Mouse (Mus musculus) gastrocnemius, postnatal 25 days (tissue): ENCODE results near the gene Vdac1. TPM values are rescaled to one million over a fixed set of nuclear protein-coding genes. Genes with fewer than 3 reads are reported as not detected.
"Not testable (repeated sequence)": the region's sequence is repeated elsewhere in the genome, so short reads cannot be mapped to it uniquely, and the experiment has no call there.

Source experiments
- DNase-seq: peaks from one replicate; pipeline ENCODE4 v3.0.0; 2022
- total RNA-seq, 2 experiments: library from RNA; stranded (reverse); gene quantifications; 1 replicate in 1 of 2; 2 replicates in 1 of 2; pipeline ENCODE4 v1.2.3; 2021

Vdac1 gene
- total RNA-seq, 2 experiments from 2014 or later = 1,373 to 1,455 TPM

DNA sequence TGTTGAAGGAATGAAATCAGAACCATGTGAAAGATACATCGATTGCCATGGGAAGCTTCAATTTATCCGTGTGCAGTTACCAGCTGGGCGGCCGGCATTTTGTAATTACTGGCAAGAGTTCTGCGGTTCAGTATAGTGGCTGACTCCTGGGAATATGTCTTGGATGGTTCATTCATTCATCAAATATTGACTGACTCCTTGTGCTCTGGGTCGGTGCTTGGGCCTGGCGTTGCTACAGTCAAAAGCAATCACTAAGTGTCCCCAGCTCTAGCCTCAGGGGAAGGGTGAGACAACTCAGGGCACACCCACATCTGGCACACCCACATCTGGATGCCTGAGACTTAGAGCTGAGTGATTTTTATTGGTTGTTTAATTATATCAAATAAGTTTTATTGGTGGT, 13.2 kb downstream of the Vdac1 start:
- peak; percentile 29 for DNase-seq

DNA sequence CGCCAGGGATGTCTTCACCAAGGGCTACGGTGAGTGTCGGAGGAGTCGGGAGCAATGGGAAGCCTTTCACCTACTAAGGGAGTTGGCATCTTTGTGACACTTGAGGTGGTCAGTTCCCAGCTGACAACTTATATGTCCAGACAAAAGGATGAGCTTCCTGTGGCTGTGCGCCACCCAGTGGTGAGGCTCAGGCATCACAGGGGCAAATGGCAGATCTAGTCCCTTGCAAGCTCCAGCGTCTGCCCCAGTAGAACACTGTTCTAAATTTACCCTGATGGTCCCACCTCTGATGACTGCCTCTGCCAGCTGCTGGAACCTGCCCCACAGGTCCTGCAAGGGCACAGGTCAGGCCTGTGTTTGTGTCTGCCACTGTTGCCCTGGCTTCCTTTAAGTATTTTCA, 13.7 kb downstream of the Vdac1 start:
- DNase-seq = peak; percentile 82

DNA sequence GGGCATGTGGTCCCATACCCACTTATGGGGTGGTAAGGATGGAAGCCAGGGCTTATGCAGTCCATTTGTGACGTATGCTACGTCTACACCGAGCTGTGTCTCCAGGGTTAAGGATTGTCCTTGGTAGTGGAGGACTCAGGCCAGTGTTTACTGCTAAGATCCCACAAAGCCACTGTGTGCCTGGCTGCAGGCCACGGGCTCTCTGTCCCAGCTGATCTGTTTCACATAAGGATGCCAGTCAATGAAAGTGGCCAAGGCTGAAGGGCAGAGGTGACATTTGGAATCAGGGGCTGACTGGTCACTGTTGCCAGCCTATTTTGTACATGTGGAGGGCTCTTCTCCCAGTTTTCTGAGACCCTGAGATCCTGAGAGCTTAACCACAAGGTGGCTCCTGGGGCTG, 16.9 kb downstream of the Vdac1 start:
- peak; percentile 73 for DNase-seq

DNA sequence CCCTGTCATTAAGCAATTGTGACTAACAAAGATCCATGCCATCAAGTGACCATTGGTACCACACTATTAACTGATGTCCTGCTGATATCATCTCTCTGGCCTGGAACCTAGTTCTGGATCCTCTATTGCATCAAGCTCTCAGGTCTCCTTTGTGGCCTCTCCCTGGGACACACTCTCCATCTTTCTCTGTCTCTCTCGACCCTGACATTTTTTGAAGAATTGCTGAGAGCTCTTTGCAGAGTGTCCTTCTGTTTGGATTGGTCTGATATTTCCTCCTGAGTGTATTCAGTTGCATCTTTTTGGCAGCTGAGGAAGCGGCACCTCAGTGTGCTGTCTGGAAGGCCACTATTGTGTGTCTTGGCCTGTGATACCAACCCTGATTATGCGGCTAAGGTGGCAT, 18.6 kb downstream of the Vdac1 start:
- no peak for DNase-seq

DNA sequence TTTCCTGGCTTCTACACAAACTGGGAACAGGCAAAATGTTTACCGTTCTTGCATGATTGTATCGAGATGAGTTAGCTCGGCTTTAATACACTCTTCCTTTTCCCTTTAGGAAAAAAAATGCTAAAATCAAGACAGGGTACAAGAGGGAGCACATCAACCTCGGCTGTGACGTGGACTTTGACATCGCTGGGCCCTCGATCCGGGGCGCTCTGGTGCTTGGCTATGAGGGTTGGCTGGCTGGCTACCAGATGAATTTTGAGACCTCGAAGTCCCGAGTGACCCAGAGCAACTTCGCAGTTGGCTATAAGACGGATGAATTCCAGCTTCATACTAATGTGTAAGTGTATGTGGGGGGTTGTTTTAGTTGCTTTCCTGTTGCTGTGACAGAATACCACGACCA, 23.1 kb downstream of the Vdac1 start:
- DNase-seq = peak; percentile 14

DNA sequence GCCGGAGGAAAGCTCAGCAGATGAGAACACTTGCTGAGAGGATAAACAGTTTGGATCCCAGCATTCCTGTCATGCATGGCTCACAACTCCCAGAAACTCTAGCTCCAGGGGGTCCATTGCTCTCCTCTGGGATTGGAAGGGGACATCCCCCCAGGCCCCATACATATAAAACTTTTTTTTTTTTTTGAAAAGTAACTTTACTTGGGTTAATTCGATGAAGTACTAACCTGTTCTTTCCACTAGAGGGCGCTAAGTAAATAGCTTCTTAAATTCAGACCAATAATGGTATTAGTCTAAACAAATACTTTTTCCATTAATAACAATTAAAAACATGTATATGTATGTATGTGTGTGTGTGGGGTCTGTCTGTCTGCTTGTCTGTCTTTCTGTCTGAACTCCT, 24.0 kb downstream of the Vdac1 start:
- no peak for DNase-seq

DNA sequence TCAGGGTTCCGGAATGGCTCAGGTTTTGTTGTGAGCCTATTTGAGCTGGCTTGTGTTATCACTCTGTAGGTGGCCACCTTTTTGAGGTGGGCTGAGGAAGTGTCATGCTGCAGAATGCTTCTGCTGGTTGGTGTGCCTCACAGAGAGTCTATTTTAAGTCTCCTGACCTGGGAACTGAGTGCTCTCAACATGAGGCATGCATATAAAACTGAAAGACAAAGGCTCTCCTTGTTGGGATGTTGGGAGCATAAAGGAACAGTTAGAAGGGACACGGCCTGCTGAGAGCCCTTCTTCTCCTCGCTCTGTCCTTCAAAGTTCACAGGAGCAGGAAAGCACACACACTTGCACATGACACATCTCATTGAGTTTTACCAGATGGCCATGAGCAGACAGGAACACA, 26.2 kb downstream of the Vdac1 start:
- no peak for DNase-seq

DNA sequence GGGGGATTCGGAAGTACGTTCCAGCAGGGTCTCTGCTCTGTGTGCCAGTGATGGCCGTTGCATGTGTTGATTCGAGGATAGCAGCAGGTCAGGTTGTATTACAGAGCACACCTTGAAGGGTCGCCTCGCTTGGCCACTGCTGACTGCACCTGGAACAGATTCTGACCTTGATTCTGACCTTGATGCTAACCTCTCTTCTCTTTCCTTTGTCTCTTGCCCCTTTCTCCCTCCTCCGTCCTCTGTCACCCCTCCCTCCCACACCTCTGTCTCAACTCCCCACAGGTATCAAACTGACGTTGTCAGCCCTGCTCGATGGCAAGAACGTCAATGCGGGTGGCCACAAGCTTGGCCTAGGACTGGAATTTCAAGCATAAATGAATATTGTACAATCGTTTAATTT, 27.5 kb downstream of the Vdac1 start:
- DNase-seq = no peak

DNA sequence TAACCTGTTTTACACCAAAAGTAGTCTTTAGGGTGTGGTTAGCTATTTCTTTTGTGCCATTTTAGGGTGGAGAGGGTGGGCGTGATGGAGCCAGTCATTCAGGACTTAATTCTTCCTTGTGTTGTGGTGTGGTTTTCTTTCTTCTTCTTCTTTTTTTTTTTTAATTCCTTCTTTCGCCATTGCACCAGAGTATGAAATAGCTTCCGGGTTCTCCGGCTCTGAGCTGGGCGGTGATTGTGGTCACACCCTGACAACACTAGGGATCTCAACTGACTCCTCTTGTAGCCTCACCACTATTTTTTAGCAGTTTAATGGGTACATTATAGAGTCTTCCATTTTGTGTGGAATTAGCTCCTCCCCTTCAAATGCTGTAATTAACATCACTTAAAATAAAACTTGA, 28.3 kb downstream of the Vdac1 start:
- not testable (repeated sequence) for DNase-seq

DNA sequence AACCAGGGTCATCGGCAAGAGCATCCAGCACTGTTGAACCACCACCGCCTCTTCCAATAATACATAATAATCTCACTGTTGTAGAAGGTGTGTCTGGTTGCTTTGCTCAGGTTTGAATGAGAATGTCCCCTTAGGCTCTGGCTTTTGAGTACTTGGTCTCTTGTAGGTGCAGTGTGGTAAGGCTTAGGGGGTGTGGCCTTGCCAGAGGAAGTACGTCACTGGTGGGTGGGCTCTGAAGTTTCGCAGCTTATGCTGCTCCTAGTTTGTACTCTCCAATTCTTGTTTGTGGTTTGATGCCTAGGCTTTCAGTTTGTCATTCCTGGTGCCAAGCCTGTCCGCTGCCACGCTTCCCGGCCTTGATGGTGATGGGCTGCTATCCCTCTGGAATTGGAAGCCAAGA, 29.3 kb downstream of the Vdac1 start:
- DNase-seq = no peak

DNA sequence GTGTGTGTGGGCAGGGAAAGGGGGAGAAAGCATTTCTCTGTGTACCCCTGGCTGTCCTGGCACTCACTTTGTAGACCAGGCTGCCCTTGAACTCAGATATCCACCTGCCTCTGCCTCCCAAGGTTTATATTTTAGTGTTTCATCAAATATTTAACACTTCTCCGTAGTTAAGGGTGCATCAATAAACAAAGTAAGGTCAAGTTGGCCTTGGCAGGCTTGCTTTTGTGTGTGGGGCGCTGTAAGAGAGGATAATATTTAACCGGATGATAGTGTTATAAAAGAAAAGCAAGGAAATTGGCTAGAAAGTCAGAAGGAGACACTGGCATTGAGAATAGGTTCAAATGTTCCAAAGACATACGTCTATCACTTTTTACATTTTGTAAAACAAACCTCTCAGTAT, 33.8 kb downstream of the Vdac1 start:
- DNase-seq = no peak

DNA sequence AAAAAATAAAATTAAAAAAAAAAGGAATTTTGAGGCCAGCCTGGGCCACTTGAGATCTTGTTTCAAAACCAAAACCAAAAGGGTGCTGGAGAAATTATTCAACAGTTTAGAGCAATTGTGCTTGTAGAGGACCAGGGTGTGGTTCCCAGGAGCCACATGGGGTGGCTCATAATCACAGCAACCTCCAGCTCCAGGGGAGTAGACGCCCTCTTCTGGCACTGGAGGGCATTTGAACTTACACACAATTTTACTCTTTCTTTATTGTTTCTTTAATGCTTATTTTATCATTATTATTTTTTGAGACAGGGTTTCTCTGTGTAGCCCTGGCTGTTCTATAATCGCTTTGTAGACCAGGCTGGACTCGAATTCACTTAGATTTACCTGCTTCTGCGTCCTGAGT, 34.7 kb downstream of the Vdac1 start:
- no peak for DNase-seq

DNA sequence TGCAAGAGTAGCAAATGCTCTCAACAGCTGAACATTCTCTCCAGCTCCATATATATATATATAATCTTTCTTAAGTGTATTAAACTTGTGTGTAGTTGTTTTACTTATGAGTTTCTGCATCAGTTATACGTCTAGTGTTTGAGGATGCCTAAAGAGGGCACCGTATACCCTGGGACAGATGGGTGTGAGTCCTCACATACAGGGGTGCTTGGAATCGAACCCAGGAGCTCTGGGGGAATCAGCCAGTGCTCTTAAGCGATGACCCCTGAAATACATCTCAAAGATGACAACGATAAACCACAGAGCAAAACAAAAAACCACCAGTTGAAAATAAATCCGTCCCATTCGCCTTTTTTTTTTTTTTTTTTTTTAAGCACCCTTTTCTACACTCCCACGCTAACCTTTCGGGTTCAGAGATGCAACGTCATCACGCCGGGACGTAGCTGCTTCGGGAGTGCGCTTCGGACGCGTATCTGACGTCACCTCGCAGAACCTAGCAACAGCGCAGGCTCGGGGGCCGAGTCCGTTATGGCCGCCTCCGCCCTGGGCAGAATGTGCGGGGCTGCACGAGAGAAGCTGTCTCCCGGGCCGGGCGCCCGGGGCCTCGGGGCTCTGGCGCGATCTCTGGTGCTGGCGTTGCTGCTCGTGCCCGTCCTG, 35.4 kb downstream of the Vdac1 start, which contains the start of gene 9530068E07Rik:
9530068E07Rik (plus strand) TSS at position 489 of the 657 bp plus-strand sequence.
- DNase-seq = peak; percentile 89

DNA sequence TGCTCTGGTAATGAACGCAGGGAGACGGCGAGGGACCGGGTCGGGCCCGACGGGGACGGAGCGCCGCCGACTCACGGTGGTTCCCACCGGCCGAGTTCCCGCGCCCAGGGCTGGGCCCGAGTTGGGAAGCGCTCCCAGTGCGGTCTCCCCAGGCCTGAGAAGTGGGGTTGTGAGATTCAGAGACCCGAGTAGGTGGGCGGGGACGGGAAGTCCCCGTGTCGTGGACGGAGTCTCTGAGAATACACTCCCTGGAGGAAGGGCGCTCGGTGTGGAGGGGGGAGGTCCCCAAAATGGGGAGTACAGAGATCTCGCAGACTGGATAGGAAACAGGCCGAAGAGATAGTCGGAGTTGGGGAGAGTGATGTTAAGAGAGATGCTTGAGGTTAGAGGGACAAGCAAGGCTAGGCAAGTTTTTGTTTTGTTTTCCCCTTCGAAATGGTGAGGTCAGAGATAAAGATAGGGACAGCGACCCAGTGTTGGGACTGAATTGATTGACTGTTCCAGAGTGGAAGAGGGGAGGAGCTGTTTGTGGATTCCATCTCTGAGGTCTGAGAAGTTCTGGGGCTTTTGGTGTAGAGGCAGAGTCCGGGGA, 36.0 kb downstream of the Vdac1 start:
- no peak for DNase-seq

DNA sequence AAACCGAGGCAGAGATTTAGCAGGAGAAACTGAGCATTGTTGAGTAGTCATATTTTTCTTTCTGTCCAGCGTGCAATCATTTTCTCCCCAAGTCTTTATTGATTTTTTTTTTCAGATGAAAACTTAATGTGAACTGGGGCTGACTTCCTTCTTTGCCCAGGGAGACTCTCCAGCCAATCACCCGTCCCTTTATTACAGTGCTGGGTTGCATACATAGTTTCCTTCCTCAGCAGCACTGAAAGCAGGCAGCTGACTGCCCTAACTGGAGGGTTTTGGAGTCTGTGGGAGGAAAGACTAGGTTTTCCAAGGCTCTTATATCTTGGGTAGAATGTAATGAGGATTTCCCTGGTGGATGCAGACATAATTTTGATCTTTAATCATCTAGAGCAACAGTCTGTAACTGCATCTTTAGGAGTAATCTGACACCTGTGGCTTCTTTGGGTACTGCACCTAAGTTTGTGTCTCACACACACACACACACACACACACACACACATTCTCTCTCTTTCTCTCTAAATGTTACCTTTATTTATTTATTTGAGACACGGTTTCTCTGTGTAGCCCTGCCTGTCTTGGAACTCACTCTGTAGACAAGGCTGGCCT, 36.8 kb downstream of the Vdac1 start:
- DNase-seq = no peak

DNA sequence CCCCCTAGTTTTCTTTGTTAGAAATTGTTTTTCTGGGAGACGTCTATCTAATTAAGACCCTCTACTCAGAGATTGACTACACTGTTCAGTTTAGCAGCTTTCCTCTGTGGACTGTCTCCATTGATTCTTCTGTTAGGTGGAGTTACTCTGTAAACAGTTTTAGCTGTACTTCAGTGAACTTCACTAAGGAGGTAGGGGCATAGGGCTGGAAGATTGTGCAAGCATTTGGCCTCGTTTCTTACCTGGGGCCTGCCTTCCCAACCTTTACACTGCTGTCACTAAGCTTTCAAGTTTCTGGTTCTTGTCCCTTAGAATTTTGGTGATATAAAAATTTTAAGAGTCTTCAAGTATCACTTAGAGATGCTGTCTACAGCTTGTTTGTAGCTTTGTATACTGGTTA, 40.8 kb downstream of the Vdac1 start:
- DNase-seq = no peak

DNA sequence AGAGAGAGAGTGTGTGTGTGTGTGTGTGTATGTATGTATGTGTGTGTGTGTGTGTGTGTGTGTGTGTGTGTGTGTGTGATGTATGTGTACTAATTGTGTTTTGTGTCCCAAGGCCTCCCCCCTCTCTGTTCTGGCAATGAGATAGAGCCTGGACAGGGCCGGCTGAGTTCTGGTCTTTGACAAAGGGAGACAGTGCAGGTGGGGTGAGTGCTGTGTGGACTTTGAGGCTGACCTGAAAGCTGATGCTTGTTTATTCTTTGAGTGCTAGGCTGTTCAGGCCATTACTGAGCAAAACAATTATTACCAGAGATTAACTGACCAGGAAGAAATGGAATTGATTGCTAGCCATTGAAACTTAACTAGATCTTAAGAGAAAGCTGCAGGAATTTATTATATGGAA, 41.9 kb downstream of the Vdac1 start:
- DNase-seq = no peak

DNA sequence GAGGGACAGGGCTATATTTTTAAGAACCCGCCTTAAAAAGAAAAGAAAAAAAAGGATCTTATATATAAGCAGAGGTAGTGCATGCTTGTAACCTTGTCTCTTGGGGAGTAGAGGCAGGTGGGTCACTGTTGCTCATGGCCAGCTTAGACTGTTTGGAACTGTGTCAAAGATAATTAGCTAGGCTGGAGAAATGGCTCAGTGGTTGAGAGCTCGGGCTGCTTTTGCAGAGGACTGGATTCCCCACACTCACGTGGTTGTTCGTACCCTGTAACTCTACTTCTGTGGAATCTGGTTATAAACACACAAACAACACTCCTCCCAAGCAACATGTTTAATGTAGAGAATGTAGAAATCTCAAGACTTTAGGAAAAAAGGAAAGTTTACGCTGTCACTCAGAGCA, 43.5 kb downstream of the Vdac1 start:
- DNase-seq = no peak

DNA sequence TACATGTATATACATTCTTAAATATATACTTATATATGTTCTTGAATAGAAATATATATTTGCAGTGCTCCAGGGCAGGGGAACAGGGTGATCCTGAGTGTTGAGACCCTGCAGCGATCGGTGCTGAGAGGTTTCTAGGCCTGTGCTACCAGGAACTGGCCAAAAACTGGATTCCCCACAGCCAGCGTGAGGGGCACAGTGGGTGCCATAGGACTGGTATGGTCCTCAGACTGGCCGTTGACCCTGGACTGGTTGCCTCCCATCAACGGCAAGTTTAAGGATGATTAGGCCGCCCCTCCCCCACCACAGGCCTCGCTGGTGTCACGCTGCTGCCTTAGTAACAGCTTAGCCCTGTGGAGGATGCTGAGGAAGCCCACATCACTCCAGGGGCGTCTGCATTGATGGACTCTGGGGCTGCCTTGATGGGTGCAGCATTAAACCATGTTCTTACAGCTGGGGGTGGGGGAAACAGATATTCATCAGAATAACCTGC, 44.6 kb downstream of the Vdac1 start:
- no peak for DNase-seq

DNA sequence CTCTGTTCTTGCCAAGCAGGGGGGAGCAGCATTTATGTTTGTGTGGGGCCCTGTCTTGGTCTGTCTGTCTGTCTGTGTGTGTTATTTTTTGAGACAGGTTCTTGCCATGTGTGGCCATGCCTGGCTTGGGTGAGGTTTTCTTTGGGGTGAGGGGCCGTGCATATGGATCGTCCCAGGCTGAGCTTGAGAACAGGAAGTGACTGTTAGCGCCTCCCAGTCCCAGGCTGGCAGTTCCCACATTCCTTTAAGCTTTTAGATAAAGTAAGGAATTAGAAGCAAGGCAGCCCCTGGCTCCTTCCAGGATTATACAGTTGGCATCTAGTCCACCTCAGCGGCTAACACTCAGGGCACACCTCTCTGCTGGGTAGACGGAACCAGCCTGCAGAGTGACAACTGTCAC, 48.7 kb downstream of the Vdac1 start:
- DNase-seq = no peak

DNA sequence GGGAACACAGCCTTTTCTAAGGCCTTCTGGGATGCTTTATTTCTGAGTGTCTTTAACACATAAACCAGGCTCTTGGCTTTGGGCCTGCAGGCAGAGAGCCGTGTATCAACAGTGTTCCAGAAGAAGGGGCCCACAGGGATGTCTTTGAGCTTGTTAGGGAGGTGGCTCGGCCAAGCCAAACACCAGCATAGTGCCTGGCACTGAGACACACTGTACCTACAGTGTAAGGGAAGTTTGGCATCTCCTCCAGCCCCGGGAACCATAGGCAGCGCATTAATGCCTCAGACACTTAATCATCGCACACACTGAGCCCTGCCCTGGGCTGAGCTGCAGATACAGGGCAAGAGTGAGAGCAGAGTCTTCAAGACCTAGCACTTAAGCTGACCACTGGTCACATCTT, 57.7 kb downstream of the Vdac1 start:
- no peak for DNase-seq

DNA sequence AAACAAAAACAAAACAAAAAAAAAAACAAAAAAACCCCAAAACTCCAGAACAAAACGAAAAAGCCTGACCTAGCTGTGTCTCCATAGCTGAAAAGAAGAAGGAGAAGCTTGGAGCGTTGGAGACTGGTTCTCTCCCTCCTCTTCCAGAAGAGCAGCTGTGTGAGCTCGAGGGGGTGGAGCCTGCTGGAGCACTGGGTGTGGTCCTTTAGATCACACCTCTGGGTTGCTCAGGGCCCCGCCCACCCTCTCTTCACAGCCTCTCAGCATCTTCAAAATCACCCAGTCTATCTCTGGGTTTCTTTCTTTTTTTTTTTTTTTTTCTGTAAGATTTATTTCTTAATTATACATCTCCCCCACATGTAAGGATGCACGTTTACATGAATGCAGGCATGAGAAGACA, 58.6 kb downstream of the Vdac1 start:
- no peak for DNase-seq

DNA sequence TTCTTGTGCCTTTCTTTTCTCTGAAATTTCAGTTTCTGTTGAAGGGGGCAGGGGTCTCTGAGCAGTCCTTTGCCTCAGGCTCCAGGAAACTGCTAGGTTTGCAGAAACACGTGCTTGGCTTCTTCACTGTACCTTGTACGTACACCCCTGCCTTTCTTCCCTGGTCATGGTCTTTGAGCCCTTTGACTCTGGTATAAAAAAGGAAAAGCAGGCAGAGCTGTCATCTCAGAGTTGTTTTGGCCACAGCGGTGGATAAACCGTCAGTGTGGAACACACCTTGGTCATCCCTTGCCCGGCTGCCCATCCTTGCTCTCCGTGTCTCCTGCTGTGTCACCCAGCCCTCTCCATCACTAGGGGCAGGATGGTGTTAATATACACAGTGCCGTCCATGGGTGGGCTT, 59.2 kb downstream of the Vdac1 start:
- no peak for DNase-seq
